In genomic region chr4:41903310-41903709, GRCm38 (mm10) we compare ENCODE assay signal across 8 mouse cellular contexts. TPM values are rescaled to one million over a fixed set of nuclear protein-coding genes. Genes with fewer than 3 reads are reported as not detected.
"Had no signal": no experiment of that assay in that cellular context is flagged by ENCODE, and none has a peak within 500 bp of the region (broad histone marks: within the 10 kb centered on the region; RNA-seq: fewer than 3 reads in every experiment).

Gene Gm21541 (plus strand): TSS chr4:41903610.

RNA-seq across cellular contexts. Expression of gene Gm21541, which starts in this region (rescaled TPM):
- polyA plus RNA-seq: limb, embryonic 12.5 days; liver, embryonic 12.5 days; liver, embryonic 15.5 days; midbrain, embryonic 11.5 days; midbrain, embryonic 14.5 days; midbrain, postnatal 0 days; neural tube, embryonic 11.5 days; neural tube, embryonic 14.5 days had no signal
